Comparison of ENCODE assay signal across 7 mouse cellular contexts in the genomic region with DNA sequence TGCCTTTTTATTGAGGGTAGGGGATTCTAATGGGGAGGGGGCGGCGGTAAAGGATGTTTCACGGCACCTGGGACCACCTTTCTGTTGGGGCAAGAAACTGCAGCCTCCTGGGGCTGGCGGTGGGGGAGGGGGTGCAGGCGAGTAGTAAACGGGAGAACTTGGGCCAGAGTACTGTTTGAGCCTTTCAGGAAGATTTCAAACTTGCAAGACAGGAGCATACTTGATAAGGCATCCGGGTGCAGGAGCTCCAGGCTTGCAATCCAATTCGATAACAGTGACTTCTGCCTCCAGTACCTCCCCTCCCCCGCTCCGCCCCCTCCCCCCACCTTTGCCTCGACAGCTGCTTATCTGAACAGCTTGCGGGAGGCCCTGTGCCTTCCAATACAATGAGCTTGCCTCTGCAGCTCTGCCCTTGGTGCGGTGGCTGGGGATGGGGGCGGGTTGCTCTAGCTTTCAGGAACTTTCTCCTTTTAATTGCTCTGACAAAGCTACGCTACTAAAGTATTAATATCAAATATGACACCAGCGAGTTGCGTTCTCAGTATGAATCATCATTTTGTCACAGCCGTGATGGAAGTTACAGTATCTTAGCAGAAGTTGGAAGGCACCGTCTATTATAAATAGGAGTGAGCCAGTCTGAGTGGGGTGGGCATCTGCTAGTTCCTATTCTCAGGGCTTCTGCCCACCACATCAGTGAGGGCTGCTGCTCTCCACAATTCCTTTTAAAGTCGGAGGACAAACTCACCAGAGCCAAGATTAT. TPM values are rescaled to one million over a fixed set of nuclear protein-coding genes. Genes with fewer than 3 reads are reported as not detected.
DNase-seq lines count a peak whose midpoint lies in the region; ATAC-seq and TF ChIP-seq lines count a peak whose summit lies in the region.

No protein-coding gene starts in this region.

- peak; percentile 59 for ATAC-seq in G1E (ENCODE audit: extremely low read depth, insufficient number of reproducible peaks, low FRiP score, poor library complexity, severe bottlenecking)
- ATAC-seq in frontal cortex, adult (ENCODE audit: low TSS enrichment) = peak; percentile 65
- ATAC-seq in intestine, embryonic 14.5 days (replicated peaks; ENCODE audit: low FRiP score, low TSS enrichment, low read depth) = peak; percentile 11; the same call in 1 of the 2 replicates

- H3K4me3 ChIP-seq in G1E (ENCODE audit: low read depth, low read length) = peak overlapping the region; percentile 90
- H3K4me3 ChIP-seq in intestine, embryonic 14.5 days (ENCODE audit: low read depth, low read length) = peak overlapping the region; percentile 49

- H3K27ac ChIP-seq in intestine, embryonic 14.5 days (ENCODE audit: low read depth) = peak overlapping the region; percentile 78

- no peak for TF ChIP-seq CTCF in G1E (IDR thresholded peaks at IDR 0.05; ENCODE audit: low read depth, low read length)

- WGBS in intestine, embryonic 14.5 days = 2% methylated on average over 18 of the region's 20 CpGs

- peak overlapping the region; percentile 37 for H3K9ac ChIP-seq in intestine, embryonic 14.5 days (ENCODE audit: low read length)

- peaks cover 10% of the 10 kb centered on the region for H3K27me3 ChIP-seq in G1E (ENCODE audit: insufficient read depth, low read length)
- no peaks in the 10 kb centered on the region for H3K27me3 ChIP-seq in intestine, embryonic 14.5 days (replicated peaks; ENCODE audit: control insufficient read depth, insufficient read depth, low read length)

- no peaks in the 10 kb centered on the region for H3K9me3 ChIP-seq in G1E (replicated peaks)
- H3K9me3 ChIP-seq in intestine, embryonic 14.5 days (ENCODE audit: control insufficient read depth, low read length) = no peaks in the 10 kb centered on the region

- H3K4me1 ChIP-seq in G1E (ENCODE audit: insufficient read depth, low read depth, low read length) = peaks cover 81% of the 10 kb centered on the region
- H3K4me1 ChIP-seq in intestine, embryonic 14.5 days (replicated peaks; ENCODE audit: control insufficient read depth, insufficient read depth, low read length) = peaks cover 37% of the 10 kb centered on the region

- intact Hi-C loops in left cerebral cortex, postnatal 25 days (cut with DNase I) = loop anchor here (1.0 to 10.0 kb wide), 4 partner anchors 33 to 686 kb away; a partner anchor contains a TSS

- H3K36me3 ChIP-seq in G1E (replicated peaks) = peaks cover 9% of the 10 kb centered on the region
- no peaks in the 10 kb centered on the region for H3K36me3 ChIP-seq in intestine, embryonic 14.5 days (ENCODE audit: control insufficient read depth, insufficient read depth, low read length)

- H3K4me2 ChIP-seq in intestine, embryonic 14.5 days (ENCODE audit: low read length) = peak overlapping the region; percentile 95

- DNase-seq in G1E (ENCODE audit: low spot score) = peak; percentile 87
- peak; percentile 90 for DNase-seq in brain, adult 2 months (ENCODE audit: low read depth, low spot score)
- DNase-seq in intestine, embryonic 14.5 days (ENCODE audit: low spot score) = peak; percentile 82
- DNase-seq in left cerebral cortex, postnatal 25 days (ENCODE audit: low spot score in 2 of 2) = peak; percentile 72 to 95
- peak; percentile 52 for DNase-seq in mesoderm, embryonic 11.5 days (ENCODE audit: low read depth, low spot score)
- DNase-seq in spleen, adult 12 weeks (ENCODE audit: low spot score) = peak; percentile 34

RNA-seq across cellular contexts. Expression of a gene that starts 2.2 kb away (rescaled TPM):
- 6.6 and 8.1 TPM in 2 replicates for total RNA-seq in G1E (2014; fragmentation: Nextera tagmentation)
- total RNA-seq in G1E (2017) = 28.7 and 32.6 TPM in 2 replicates
- polyA plus RNA-seq in G1E (2012) = 13.2 and 13.6 TPM in 2 replicates
- polyA plus RNA-seq in intestine, embryonic 14.5 days (2014; fragmentation: Nextera tagmentation; extraction: Ambion mirVana) = 29.1 and 33.0 TPM in 2 replicates
- total RNA-seq in left cerebral cortex, postnatal 25 days (2021) = 10 to 100 TPM; 11.6 to 16.9 TPM

RNA-seq across cellular contexts. Expression of a gene that starts 55.1 kb away (rescaled TPM):
- total RNA-seq in G1E (2014; fragmentation: Nextera tagmentation) (62.1 and 66.9 TPM in 2 replicates), G1E (2017) (15.6 and 17.3 TPM in 2 replicates)
- polyA plus RNA-seq in G1E (2012) = 58.6 and 64.7 TPM in 2 replicates
- 9.2 and 9.7 TPM in 2 replicates for polyA plus RNA-seq in intestine, embryonic 14.5 days (2014; fragmentation: Nextera tagmentation; extraction: Ambion mirVana)
- 10 to 100 TPM; 86.3 to 97.1 TPM for total RNA-seq in left cerebral cortex, postnatal 25 days (2021)

Comparison
In these comparisons a context has a peak if more than half of its experiments do, and no peak if none do; other contexts are left out.
1. Peak in every context shown above with its lines: DNase-seq, ATAC-seq, H3K4me3 ChIP-seq and H3K27ac ChIP-seq.
2. ATAC-seq: peak in every context shown above with its lines; median percentile 65 in frontal cortex, adult; 59 in G1E; 11 in intestine, embryonic 14.5 days.
3. DNase-seq: peak in every context shown above with its lines; median percentile 90 in brain, adult 2 months; 87 in G1E; 84 in left cerebral cortex, postnatal 25 days; 82 in intestine, embryonic 14.5 days; 52 in mesoderm, embryonic 11.5 days; 34 in spleen, adult 12 weeks.